Mouse (Mus musculus) heart, postnatal 0 days (tissue): ENCODE measurements at regions not wholly inside any gene's neighbourhood (a gene's known extent, or its start where the extent isn't known, plus 50 kb on each side); places are given as distances from the start of the nearest gene placed in this dataset.

ENCODE experiments used
- CTCF ChIP-seq: IDR thresholded peaks from 2 replicates; pipeline ENCODE4 v1.5.1; 2016; ENCODE audit warnings: antibody characterized with exemption, control low read depth, low read depth
- EP300 ChIP-seq: IDR thresholded peaks from 2 replicates; pipeline ENCODE4 v1.6.1; 2016; ENCODE audit warnings: antibody characterized with exemption, low read depth

DNA sequence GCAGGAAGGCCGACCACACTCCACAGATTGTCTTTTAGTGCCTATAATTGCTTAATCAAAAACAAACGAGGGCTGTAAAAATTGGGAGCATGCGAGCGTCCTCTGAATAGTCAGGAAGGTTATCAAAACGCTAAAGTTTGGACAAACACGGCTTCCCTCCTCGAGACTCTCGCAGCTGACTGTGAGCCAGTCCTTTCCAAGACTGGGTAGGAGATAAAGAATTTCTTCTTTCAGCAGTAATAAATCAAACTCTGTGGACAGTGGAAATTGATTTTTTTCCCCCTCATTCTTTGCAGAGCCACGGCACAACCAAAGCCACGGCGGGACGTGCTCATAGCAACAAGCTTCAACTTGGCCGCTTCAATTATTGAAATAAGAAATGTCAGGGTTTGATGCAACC, 119.7 kb upstream of the Kazn start:
- TF ChIP-seq EP300 (no peak), CTCF (no peak)
